In genomic region chr2:145562493-145562892, GRCm38 (mm10) we compare ENCODE assay signal across 23 mouse cellular contexts.
"Had no signal": no experiment of that assay in that cellular context is flagged by ENCODE, and none has a peak within 500 bp of the region (broad histone marks: within the 10 kb centered on the region; RNA-seq: fewer than 3 reads in every experiment).

No protein-coding gene starts in this region.

- H3K27me3 ChIP-seq: heart, embryonic 13.5 days; heart, embryonic 15.5 days; hindbrain, embryonic 13.5 days; hindbrain, embryonic 15.5 days; kidney, embryonic 15.5 days; limb, embryonic 12.5 days had no signal

- H3K4me3 ChIP-seq: heart, adult 2 months; heart, embryonic 13.5 days; heart, embryonic 15.5 days; hindbrain, embryonic 13.5 days; hindbrain, embryonic 15.5 days; kidney, embryonic 15.5 days; limb, embryonic 12.5 days had no signal

- H3K9me3 ChIP-seq: heart, embryonic 13.5 days; heart, embryonic 15.5 days; hindbrain, embryonic 13.5 days; hindbrain, embryonic 15.5 days; kidney, embryonic 15.5 days; limb, embryonic 12.5 days had no signal

- H3K9ac ChIP-seq: heart, embryonic 13.5 days; heart, embryonic 15.5 days; hindbrain, embryonic 13.5 days; hindbrain, embryonic 15.5 days; kidney, embryonic 15.5 days; limb, embryonic 12.5 days had no signal

- H3K4me2 ChIP-seq: heart, embryonic 11.5 days; heart, embryonic 13.5 days; heart, embryonic 15.5 days; hindbrain, embryonic 13.5 days; hindbrain, embryonic 15.5 days; kidney, embryonic 15.5 days; limb, embryonic 12.5 days had no signal

- H3K36me3 ChIP-seq: heart, embryonic 13.5 days; heart, embryonic 15.5 days; hindbrain, embryonic 13.5 days; hindbrain, embryonic 15.5 days; kidney, embryonic 15.5 days; limb, embryonic 12.5 days had no signal

- ATAC-seq: forebrain, embryonic 16.5 days; hindbrain, postnatal 0 days; intestine, embryonic 16.5 days had no signal

- H3K27ac ChIP-seq: heart, adult 2 months; heart, embryonic 13.5 days; heart, embryonic 15.5 days; hindbrain, embryonic 13.5 days; hindbrain, embryonic 15.5 days; hindbrain, postnatal 0 days; kidney, embryonic 15.5 days; kidney, postnatal 0 days; limb, embryonic 12.5 days had no signal

- DNase-seq: gastrocnemius, postnatal 25 days; heart, adult 2 months; heart, postnatal 14 days; heart, postnatal 36 days; kidney, adult 11 months; kidney, adult 2 months; kidney, adult 9 months; kidney, postnatal 14 days; kidney, postnatal 36 days; layer of hippocampus, adult 9-11 months; layer of hippocampus, postnatal 36 days; left cerebral cortex, postnatal 4 days had no signal

- H3K4me1 ChIP-seq: heart, embryonic 15.5 days; hindbrain, embryonic 13.5 days; hindbrain, embryonic 15.5 days; kidney, embryonic 15.5 days; limb, embryonic 12.5 days had no signal
